Mouse (Mus musculus): Measurements from ENCODE around the gene Gm11627.
"Not testable (repeated sequence)": the region's sequence is repeated elsewhere in the genome, so short reads cannot be mapped to it uniquely, and the experiment has no call there.

Gm11627 gene

DNA sequence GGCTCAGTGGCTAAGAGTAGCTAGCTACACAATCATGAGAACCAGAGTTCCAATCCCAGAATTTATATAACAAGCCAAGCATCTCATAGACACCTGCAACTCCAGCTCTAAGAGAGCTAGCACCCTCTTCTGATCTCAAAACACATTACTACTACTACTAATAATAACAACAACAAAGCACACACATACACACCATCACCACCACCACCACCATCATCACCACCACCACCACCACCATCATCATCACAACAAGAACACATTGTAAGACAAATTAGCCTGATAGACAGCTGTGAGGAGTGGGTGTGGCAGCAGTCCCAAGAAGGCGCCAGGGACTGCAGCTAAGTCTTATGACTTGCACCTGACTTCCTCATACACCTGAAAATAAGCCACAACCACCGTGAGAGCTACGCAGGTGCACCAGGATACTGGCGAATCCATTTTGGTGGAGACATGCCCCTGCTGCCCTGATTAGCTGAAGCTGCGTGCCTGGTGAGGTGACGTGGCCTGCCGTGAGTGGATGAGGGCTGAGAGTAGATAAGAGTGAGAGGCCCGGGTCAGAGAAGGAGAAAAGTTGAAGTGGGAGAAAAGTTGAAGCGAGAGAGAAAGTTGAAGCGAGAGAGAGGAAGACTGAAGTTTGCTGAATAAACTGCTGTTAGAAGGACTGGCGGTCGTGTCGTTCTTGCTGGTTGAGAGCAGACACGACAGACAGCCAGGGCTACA is 14.1 kb downstream of the Gm11627 start:
- DNase-seq (ENCODE audit: low read depth), result not testable (repeated sequence)

DNA sequence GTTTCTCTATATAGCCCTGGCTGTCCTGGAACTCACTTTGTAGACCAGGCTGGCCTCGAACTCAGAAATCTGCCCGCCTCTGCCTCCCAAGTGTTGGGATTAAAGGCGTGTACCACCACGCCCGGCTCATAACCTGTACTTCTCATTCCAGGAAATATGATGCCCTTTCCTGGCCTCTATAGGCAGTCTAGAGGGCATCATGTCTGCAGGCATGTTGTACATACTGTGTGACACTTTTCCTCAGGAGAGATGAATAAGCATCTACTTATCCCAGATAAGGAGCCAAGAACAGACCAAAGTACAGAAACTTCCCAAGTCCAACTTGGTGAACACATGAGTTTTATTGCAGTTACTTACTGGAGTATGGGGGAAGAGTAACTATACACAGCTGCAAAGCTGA is 20.6 kb downstream of the Gm11627 start:
- DNase-seq (ENCODE audit: low read depth), result no peak

- no peak for DNase-seq (ENCODE audit: low read depth)
Observed at GRCm38 (mm10) chr11:102557386-102557785, 21.9 kb downstream of the Gm11627 start.

DNA sequence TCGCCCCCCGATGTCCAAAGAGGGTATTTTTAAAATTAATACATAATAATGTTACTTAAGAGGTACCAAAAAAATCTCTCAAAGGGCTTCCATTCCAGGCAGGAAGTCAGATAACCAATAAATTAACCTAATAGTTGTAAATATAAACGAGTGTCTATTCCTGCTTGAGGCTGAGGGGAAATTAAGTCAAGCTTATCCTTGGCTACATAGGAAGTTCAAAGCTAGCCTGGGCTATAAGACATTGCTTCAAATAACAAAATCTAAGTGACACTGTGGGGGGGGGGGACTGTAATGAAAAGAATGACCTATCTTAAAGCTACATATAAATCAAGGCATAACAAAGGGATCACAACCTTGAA is 22.6 kb downstream of the Gm11627 start:
- DNase-seq (ENCODE audit: low read depth), result no peak

GRCm38 (mm10) chr11:102556031-102556715 is 23.1 kb downstream of the Gm11627 start, which contains the start of gene Gpatch8:
Gene Gpatch8 (minus strand): TSS chr11:102556392.
- peak; percentile 94 for DNase-seq (ENCODE audit: low read depth)

DNA sequence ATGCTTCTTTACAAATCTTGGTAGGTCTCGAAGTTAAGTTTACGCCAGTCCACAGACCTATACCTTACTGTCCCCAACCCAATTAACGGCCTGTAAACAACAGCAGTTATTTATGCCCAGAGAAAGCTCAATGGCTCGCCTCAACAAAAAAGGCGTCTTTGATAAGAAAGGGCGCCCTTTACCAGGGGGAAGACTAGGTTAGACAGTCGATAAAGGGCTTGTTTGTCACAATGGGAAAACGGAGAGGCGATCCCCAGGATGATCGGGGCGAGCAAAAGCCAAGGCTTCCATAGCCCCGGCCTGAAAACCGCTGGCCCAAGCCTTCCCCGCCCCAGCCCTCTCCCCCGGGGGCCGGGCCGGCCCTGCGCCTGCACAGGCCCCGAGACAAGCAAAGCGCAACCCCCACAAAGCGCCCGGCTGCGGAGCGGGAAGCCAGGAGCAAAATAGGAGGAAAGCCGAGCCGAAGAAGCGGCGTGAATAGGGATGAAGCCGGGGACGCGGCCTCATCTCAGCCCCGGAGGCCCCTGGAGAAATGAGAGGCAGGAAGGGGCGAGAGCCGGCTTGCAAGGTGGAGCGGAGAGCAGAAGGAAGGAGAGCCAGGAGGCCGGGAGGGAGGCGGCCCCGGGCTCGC is 23.7 kb downstream of the Gm11627 start:
- DNase-seq (ENCODE audit: low read depth), result no peak

- DNase-seq (ENCODE audit: low read depth), result peak; percentile 24
Observed at GRCm38 (mm10) chr11:102552051-102552450, 27.2 kb downstream of the Gm11627 start.

- DNase-seq (ENCODE audit: low read depth), result no peak
Observed at GRCm38 (mm10) chr11:102551176-102551575, 28.1 kb downstream of the Gm11627 start.

DNA sequence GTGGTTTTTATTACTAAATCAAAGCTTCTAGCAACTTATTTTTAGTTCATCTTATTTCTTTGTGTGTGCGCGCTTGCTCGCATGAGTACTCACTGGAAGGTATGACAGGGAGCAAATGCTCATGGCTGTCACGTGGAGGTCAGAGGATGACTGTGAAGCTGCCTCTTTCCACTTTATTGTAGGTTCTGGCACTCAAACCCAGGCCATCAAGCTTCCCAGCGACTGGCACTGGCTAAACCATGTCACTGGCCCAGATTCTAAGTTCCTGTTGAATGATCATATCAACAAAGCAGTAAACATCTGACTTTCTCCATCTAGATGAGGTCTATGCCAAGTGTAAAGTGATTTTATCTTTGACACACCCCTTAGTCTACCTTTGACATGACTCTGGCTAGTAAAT is 37.8 kb downstream of the Gm11627 start:
- DNase-seq (ENCODE audit: low read depth), result no peak

- not testable (repeated sequence) for DNase-seq (ENCODE audit: low read depth)
Observed at GRCm38 (mm10) chr11:102540286-102540685, 39.0 kb downstream of the Gm11627 start.

DNA sequence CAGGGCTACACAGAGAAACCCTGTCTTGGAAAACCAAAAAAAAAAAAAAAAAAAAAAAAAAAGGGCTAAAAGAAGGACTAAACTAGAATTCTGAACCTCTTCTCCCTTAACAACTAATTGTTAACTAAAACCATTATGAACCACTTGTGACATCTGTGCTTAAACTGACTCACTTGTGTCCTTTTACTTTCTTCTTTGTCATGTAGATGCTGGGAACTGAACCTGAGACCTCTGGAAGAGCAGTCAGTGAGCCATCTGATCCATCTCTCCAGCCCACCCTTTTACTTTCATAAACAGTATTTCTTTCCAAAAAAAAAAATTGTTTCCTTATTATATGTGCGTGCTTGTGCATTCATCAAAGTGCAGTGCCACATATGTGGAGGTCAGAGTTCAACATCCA is 39.6 kb downstream of the Gm11627 start:
- no peak for DNase-seq (ENCODE audit: low read depth)

DNA sequence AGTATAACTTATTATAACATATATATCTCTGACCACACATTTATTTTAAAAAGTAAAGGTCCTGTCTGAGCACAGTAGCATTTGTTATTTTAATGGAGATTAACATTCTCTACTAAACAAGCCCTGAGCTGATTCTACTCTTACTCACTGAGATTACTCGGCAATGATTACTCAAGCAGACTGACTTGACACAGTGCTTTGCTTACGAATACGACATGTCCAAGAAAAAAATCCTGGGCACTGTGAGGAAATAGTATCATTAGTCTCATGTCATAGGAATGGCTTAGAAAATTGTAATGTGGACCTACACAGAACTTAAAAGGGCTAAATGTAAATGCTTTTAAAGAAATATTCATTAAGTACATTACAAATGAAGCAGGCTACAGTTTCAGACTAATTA is 43.1 kb downstream of the Gm11627 start:
- DNase-seq (ENCODE audit: low read depth), result no peak

DNA sequence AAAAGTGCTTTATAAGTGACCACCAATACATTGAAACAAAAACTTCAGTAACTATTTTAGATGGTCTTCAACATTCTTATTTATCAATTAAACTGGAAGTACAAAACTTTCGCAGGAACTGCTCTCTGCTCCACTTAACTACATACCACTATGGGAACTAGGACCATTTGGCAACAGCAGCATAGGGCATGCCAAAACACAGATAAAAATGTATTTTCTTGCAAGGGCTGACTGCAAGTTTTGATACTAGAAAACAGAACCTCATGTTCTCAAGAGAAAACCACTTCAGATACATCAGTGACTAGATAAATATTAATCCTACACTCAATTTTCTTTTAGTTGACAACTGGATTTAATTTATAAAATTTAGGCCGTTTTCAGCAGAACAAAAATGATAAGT is 45.2 kb downstream of the Gm11627 start:
- no peak for DNase-seq (ENCODE audit: low read depth)

DNA sequence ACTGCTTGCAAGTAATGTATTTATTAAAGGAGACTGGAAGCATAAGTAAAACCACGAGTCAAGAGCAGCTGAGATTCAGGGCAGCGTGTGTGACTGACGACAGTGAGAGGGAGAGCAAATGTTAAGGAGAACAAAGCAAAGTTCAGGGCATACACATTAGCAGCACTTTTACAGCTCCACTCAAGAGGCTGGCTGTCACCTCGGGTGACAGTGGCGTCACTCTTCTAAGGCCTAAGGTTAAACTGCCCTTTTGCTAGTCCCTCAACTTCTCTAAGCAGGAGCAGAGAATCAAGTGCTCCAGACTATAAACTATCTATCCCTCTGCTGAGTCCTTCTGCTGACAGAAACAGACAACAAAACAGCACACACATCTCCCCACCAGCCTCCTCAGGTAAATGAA is 47.8 kb downstream of the Gm11627 start:
- DNase-seq (ENCODE audit: low read depth), result no peak

All from induced T-regulatory cell, adult 2 months (primary cell).